Mouse (Mus musculus) stomach, postnatal 0 days (tissue): ENCODE results near the gene Sema4b. TPM values are rescaled to one million over a fixed set of nuclear protein-coding genes. Genes with fewer than 3 reads are reported as not detected.

Source experiments
- ATAC-seq: fragments of 200-750 bp; cut with Nextera tagmentation; 2 replicates; pipeline ENCODE4 v1.8.0; 2017; ENCODE audit not compliant: low FRiP score, low TSS enrichment
- DNase-seq: peaks from one replicate; pipeline ENCODE4 v3.0.0-alpha.2; 2016; ENCODE audit warnings: low spot score
- H3K27ac ChIP-seq: fragments of 300-500 bp; sonication (generic); replicated peaks from 2 replicates; pipeline ENCODE4 v1.5.1; 2014; ENCODE audit warnings: mild to moderate bottlenecking, control low read depth
- H3K27me3 ChIP-seq: fragments of 300-500 bp; sonication (generic); 2 replicates; pipeline ENCODE4 v1.6.1; 2014; ENCODE audit warnings: low read length; ENCODE audit not compliant: control insufficient read depth, insufficient read depth
- H3K36me3 ChIP-seq: fragments of 300-500 bp; sonication (generic); 2 replicates; pipeline ENCODE4 v1.6.1; 2014; ENCODE audit warnings: low read length, mixed read lengths; ENCODE audit not compliant: control insufficient read depth, insufficient read depth
- H3K4me1 ChIP-seq: fragments of 300-500 bp; sonication (generic); replicated peaks from 2 replicates; pipeline ENCODE4 v1.6.1; 2014; ENCODE audit warnings: antibody characterized with exemption; ENCODE audit not compliant: control insufficient read depth, insufficient read depth
- H3K4me2 ChIP-seq: fragments of 300-500 bp; sonication (generic); replicated peaks from 2 replicates; pipeline ENCODE4 v1.6.1; 2014; ENCODE audit warnings: low read depth, mild to moderate bottlenecking, control low read depth, moderate library complexity
- H3K4me3 ChIP-seq: fragments of 300-500 bp; sonication (generic); 2 replicates; pipeline ENCODE4 v1.5.1; 2014; ENCODE audit warnings: low read depth, low read length, control low read depth
- H3K9ac ChIP-seq: fragments of 300-500 bp; sonication (generic); 2 replicates; pipeline ENCODE4 v1.6.1; 2014; ENCODE audit warnings: mild to moderate bottlenecking, low read length, control low read depth, mixed read lengths
- H3K9me3 ChIP-seq: fragments of 300-500 bp; sonication (generic); 2 replicates; pipeline ENCODE4 v1.6.1; 2016; ENCODE audit warnings: low read length; ENCODE audit not compliant: control insufficient read depth
- CTCF ChIP-seq: IDR thresholded peaks from 2 replicates; pipeline ENCODE4 v1.5.1; 2016; ENCODE audit warnings: antibody characterized with exemption, low read depth, mild to moderate bottlenecking, moderate library complexity
- EP300 ChIP-seq: optimal IDR thresholded peaks from 2 replicates; pipeline ENCODE3; 2016; ENCODE audit warnings: antibody characterized with exemption
- WGBS: fragments of 180-500 bp; shearing (Covaris S2); extraction: QIAGEN DNeasy Blood & Tissue Kit; methylation state at CpG from one replicate; pipeline ENCODE4 v1.1.7; 2014; 5-methylcytosine and 5-hydroxymethylcytosine counted together
- polyA plus RNA-seq: library from polyadenylated mRNA; unstranded; fragments of >200 nt; fragmentation: Nextera tagmentation; extraction: Ambion mirVana; gene quantifications from 2 replicates; pipeline ENCODE4 v1.2.1, GENCODE M21; 2015

The Sema4b gene
- polyA plus RNA-seq, 1 experiment from 2014 or later = 19.9 TPM

- H3K9me3 ChIP-seq = no peaks in the 10 kb centered on the region
- DNase-seq = no peak
- no peak overlapping the region for H3K4me2 ChIP-seq
- no peak overlapping the region for H3K4me3 ChIP-seq
- H3K27ac ChIP-seq = no peak overlapping the region
- no peak overlapping the region for H3K9ac ChIP-seq
- H3K36me3 ChIP-seq = no peaks in the 10 kb centered on the region
- no peaks in the 10 kb centered on the region for H3K27me3 ChIP-seq
- TF ChIP-seq EP300 = no peak
- TF ChIP-seq CTCF = no peak
- H3K4me1 ChIP-seq = peaks cover 2% of the 10 kb centered on the region; the same call in 1 of the 2 replicates
- no peak for ATAC-seq
- WGBS = 64% methylated on average over 2 of the region's 2 CpGs
Observed at GRCm38 (mm10) chr7:80257706-80258105, 71.1 kb downstream of the Sema4b start.

GRCm38 (mm10) chr7:80260625-80261371, 74.2 kb downstream of the Sema4b start, which contains the start of gene Ngrn:
TSS of gene Ngrn (plus strand) at chr7:80261215.
- peaks cover 13% of the 10 kb centered on the region for H3K36me3 ChIP-seq
- DNase-seq (peak; percentile 88), ATAC-seq (peak; percentile 91)
- peak within 1 kb of the TSS; percentile 87 for H3K9ac ChIP-seq
- H3K27ac ChIP-seq = peak within 1 kb of the TSS; percentile 87
- peak within 1 kb of the TSS; percentile 91 for H3K4me2 ChIP-seq
- TF ChIP-seq CTCF (peak; percentile 46), EP300 (no peak)
- no peaks in the 10 kb centered on the region for H3K9me3 ChIP-seq
- 26% methylated on average over 40 of the region's 40 CpGs for WGBS
- H3K4me3 ChIP-seq = peak within 1 kb of the TSS; percentile 83
- no peaks in the 10 kb centered on the region for H3K27me3 ChIP-seq
- peaks cover 2% of the 10 kb centered on the region; the same call in 1 of the 2 replicates for H3K4me1 ChIP-seq

GRCm38 (mm10) chr7:80261372-80261990, 74.8 kb downstream of the Sema4b start:
- peak overlapping the region; percentile 87 for H3K9ac ChIP-seq
- no peak; the same call in 1 of the 2 replicates for TF ChIP-seq CTCF
- TF ChIP-seq EP300 = no peak
- peaks cover 13% of the 10 kb centered on the region for H3K36me3 ChIP-seq
- ATAC-seq (peak; percentile 60), DNase-seq (no peak)
- H3K4me2 ChIP-seq = peak overlapping the region; percentile 91
- H3K4me3 ChIP-seq = peak overlapping the region; percentile 83
- H3K4me1 ChIP-seq = peaks cover 2% of the 10 kb centered on the region; the same call in 1 of the 2 replicates
- H3K9me3 ChIP-seq = no peaks in the 10 kb centered on the region
- H3K27me3 ChIP-seq = no peaks in the 10 kb centered on the region
- H3K27ac ChIP-seq = peak overlapping the region; percentile 87
- WGBS = 1% methylated on average over 32 of the region's 32 CpGs

- H3K27ac ChIP-seq = no peak overlapping the region
Observed at GRCm38 (mm10) chr7:80264606-80265005, 78.0 kb downstream of the Sema4b start.

GRCm38 (mm10) chr7:80267764-80268163, 81.1 kb downstream of the Sema4b start:
- Histone ChIP-seq H3K4me2 (no peak overlapping the region), H3K4me3 (no peak overlapping the region), H3K9me3 (no peaks in the 10 kb centered on the region), H3K9ac (no peak overlapping the region), H3K27me3 (no peaks in the 10 kb centered on the region), H3K27ac (no peak overlapping the region), H3K36me3 (peaks cover 13% of the 10 kb centered on the region), H3K4me1 (no peaks in the 10 kb centered on the region)
- no peak for ATAC-seq
- no peak for DNase-seq
- 57% methylated on average over 1 of the region's 1 CpGs for whole genome bisulfite sequencing
- no peak for TF ChIP-seq CTCF
- TF ChIP-seq EP300 = no peak

More at GRCm38 (mm10) chr7:80264606-80265005, 78.0 kb downstream of the Sema4b start:
- no peak overlapping the region for H3K4me2 ChIP-seq
- H3K4me1 ChIP-seq = peaks cover 2% of the 10 kb centered on the region; the same call in 1 of the 2 replicates
- no peaks in the 10 kb centered on the region for H3K9me3 ChIP-seq
- H3K27me3 ChIP-seq = no peaks in the 10 kb centered on the region
- no peak for DNase-seq
- no peak for ATAC-seq
- H3K4me3 ChIP-seq = no peak overlapping the region
- no peak overlapping the region for H3K9ac ChIP-seq
- WGBS = 91% methylated on average over 12 of the region's 12 CpGs
- peaks cover 13% of the 10 kb centered on the region for H3K36me3 ChIP-seq
- no peak for TF ChIP-seq CTCF
- TF ChIP-seq EP300 = no peak
